Mouse (Mus musculus) C2C12 (cell line): ENCODE results near the gene Tmem273. TPM values are rescaled to one million over a fixed set of nuclear protein-coding genes. Genes with fewer than 3 reads are reported as not detected.

Source experiments
- H3K27me3 ChIP-seq: one replicate; pipeline ENCODE4 v1.6.1; 2011; ENCODE audit not compliant: control insufficient read depth, insufficient read depth, insufficient read length
- H3K36me3 ChIP-seq: one replicate; pipeline ENCODE4 v1.6.1; 2011; ENCODE audit not compliant: control insufficient read depth, insufficient read depth
- H3K4me3 ChIP-seq: one replicate; pipeline ENCODE4 v1.5.1; 2011; ENCODE audit warnings: mild to moderate bottlenecking, control low read depth; ENCODE audit not compliant: poor library complexity, insufficient read depth, severe bottlenecking
- H3K79me2 ChIP-seq: one replicate; pipeline ENCODE4 v1.6.1; 2011; ENCODE audit not compliant: control insufficient read depth, insufficient read depth
- H3K79me3 ChIP-seq: one replicate; pipeline ENCODE4 v1.6.1; 2011; ENCODE audit warnings: low read depth, control low read depth
- H3ac ChIP-seq: one replicate; pipeline ENCODE3; 2011; ENCODE audit warnings: low read depth; ENCODE audit not compliant: control insufficient read depth, insufficient read length
- CEBPB ChIP-seq: IDR thresholded peaks from one replicate; pipeline ENCODE4 v1.6.1; 2011; ENCODE audit warnings: low read depth, mild to moderate bottlenecking, control low read depth, moderate library complexity
- CTCF ChIP-seq: IDR thresholded peaks from one replicate; pipeline ENCODE4 v1.5.1; 2011; ENCODE audit not compliant: control insufficient read depth, insufficient read depth, insufficient read length
- FOSL1 ChIP-seq: IDR thresholded peaks from one replicate; pipeline ENCODE4 v1.8.0; 2011; ENCODE audit warnings: mild to moderate bottlenecking, low read length; ENCODE audit not compliant: poor library complexity, insufficient read depth, severe bottlenecking
- MAX ChIP-seq: IDR thresholded peaks from one replicate; pipeline ENCODE4 v1.6.1; 2011; ENCODE audit warnings: mild to moderate bottlenecking, control low read depth
- MYOD1 ChIP-seq: IDR thresholded peaks from one replicate; pipeline ENCODE4 v1.6.1; 2011; ENCODE audit warnings: low read depth; ENCODE audit not compliant: control insufficient read depth, insufficient read length
- MYOG ChIP-seq: IDR thresholded peaks from one replicate; pipeline ENCODE4 v1.6.1; 2011; ENCODE audit not compliant: control insufficient read depth, insufficient read length; ENCODE audit errors: extremely low read depth
- USF1 ChIP-seq: IDR thresholded peaks from one replicate; pipeline ENCODE4 v1.6.1; 2011; ENCODE audit warnings: low read depth, mild to moderate bottlenecking, control low read depth, moderate library complexity
- polyA plus RNA-seq: library from polyadenylated mRNA; unstranded; fragments of >200 nt; fragmentation: generic; extraction: Trizol; gene quantifications from one replicate; pipeline ENCODE4 v1.2.1, GENCODE M21; 2012; ENCODE audit warnings: missing spikeins

Gene Tmem273
- polyA plus RNA-seq, 1 experiment = 0.05 TPM

GRCm38 (mm10) chr14:32812429-32812828 lies 26.7 kb downstream of the Tmem273 start:
- no peaks in the 10 kb centered on the region for H3K36me3 ChIP-seq
- no peaks in the 10 kb centered on the region for H3K79me3 ChIP-seq
- TF ChIP-seq CTCF = no peak
- no peak for TF ChIP-seq MYOD1
- no peak for TF ChIP-seq CEBPB
- H3ac ChIP-seq = no peak overlapping the region
- peaks cover 41% of the 10 kb centered on the region for H3K27me3 ChIP-seq
- H3K79me2 ChIP-seq = no peaks in the 10 kb centered on the region
- H3K4me3 ChIP-seq = no peak overlapping the region

DNA sequence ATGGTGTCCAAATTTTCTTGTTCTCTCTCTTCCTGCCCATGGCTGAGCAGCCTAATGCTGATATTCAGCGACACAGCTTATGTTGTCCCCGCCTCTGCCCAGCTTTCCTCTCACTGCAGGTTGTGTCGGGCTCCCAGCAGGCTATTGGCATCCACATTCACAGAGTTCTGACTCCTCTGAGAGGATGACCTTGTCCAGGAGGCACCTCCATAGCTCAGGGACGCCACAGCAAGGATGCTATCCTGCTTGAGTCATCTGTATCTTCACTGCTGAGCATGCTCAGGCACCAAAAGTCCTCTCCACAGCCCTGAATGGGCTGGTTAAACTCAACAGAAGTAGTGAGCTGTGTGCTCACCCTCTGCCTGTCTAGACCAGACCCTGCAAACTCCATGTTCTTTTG lies 29.2 kb downstream of the Tmem273 start:
- H3K79me2 ChIP-seq = no peaks in the 10 kb centered on the region
- no peak overlapping the region for H3K4me3 ChIP-seq
- H3K79me3 ChIP-seq = no peaks in the 10 kb centered on the region
- no peaks in the 10 kb centered on the region for H3K36me3 ChIP-seq
- H3K27me3 ChIP-seq = peaks cover 52% of the 10 kb centered on the region
- TF ChIP-seq FOSL1 = no peak
- TF ChIP-seq USF1 = no peak
- TF ChIP-seq CEBPB = no peak
- TF ChIP-seq MAX = no peak
- no peak for TF ChIP-seq MYOG
- no peak for TF ChIP-seq CTCF
- TF ChIP-seq MYOD1 = no peak
- H3ac ChIP-seq = no peak overlapping the region

DNA sequence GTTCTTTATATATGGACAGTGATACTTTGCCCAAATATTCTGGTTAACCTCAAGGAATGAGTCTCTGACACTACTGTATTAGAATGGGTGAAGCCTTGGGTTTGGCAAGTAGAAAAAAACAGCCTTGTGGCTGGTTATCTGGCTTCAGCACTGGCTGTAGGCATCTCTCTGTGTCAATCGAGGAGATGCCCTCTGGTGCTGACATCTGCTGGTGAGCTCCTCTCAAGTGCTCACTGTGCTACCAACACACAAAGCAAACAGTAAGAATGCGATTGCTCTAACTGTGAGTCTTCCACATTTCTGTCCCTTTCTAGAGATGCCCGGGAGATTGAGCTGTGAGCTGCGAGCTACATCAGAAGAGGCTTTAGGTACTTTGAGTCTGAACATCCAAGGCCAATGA lies 30.8 kb downstream of the Tmem273 start:
- Histone ChIP-seq H3ac (no peak overlapping the region), H3K27me3 (peaks cover 50% of the 10 kb centered on the region), H3K36me3 (no peaks in the 10 kb centered on the region), H3K4me3 (no peak overlapping the region), H3K79me2 (no peaks in the 10 kb centered on the region), H3K79me3 (no peaks in the 10 kb centered on the region)
- no peak for TF ChIP-seq CTCF
- TF ChIP-seq USF1 = no peak
- no peak for TF ChIP-seq MAX
- TF ChIP-seq MYOG = no peak
- no peak for TF ChIP-seq FOSL1
- no peak for TF ChIP-seq MYOD1
- no peak for TF ChIP-seq CEBPB

DNA sequence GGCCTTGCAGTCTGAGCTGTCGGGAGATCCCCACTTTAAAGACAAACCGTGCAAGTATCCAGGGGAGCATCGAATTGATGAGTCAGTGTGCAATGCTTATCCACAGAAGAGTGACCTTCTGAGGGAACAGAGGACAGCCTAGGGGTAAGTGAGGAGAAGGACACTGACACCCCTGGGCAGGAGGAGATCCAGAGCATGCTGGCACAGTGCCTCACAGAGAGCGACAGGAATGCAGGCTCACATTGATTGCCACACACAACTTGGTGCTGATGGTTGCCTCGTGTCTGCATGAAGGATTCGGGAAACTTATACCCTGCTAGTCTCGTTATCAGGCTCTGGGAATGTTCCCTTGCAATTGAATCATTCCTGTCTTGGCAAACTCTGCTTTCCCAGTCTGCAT lies 31.5 kb downstream of the Tmem273 start:
- TF ChIP-seq MYOG (no peak), FOSL1 (no peak), MYOD1 (no peak), USF1 (no peak), MAX (no peak), CTCF (no peak), CEBPB (no peak)
- Histone ChIP-seq H3K27me3 (peaks cover 48% of the 10 kb centered on the region), H3K4me3 (no peak overlapping the region), H3K79me2 (no peaks in the 10 kb centered on the region), H3ac (no peak overlapping the region), H3K36me3 (no peaks in the 10 kb centered on the region), H3K79me3 (no peaks in the 10 kb centered on the region)

GRCm38 (mm10) chr14:32819297-32819696 lies 33.5 kb downstream of the Tmem273 start:
- no peak overlapping the region for H3K4me3 ChIP-seq
- H3K36me3 ChIP-seq = no peaks in the 10 kb centered on the region
- no peak for TF ChIP-seq MYOD1
- TF ChIP-seq CTCF = no peak
- no peak for TF ChIP-seq MAX
- no peak for TF ChIP-seq CEBPB
- TF ChIP-seq FOSL1 = no peak
- no peak for TF ChIP-seq USF1
- TF ChIP-seq MYOG = no peak
- peaks cover 40% of the 10 kb centered on the region for H3K27me3 ChIP-seq
- H3K79me2 ChIP-seq = no peaks in the 10 kb centered on the region
- no peaks in the 10 kb centered on the region for H3K79me3 ChIP-seq
- H3ac ChIP-seq = no peak overlapping the region

DNA sequence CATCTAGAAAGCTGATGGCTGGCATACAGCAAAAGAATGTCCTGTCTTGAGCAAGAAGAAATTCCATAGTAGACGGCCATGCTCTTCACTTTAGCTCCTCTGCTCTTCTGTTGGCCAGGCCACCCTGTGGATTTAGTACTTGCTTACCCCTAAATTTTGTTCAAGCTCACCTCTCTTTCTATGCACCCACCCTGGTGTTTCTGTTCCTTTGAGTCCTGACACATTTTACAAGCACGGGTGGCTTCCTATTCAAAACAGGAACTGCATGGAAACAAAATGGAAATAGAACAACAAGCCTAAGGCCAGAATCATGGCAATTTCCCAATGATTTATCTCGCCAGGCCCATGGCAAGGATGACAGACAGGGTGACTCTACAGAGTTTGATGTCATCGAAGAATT lies 37.0 kb downstream of the Tmem273 start:
- Histone ChIP-seq H3ac (no peak overlapping the region), H3K4me3 (no peak overlapping the region), H3K36me3 (no peaks in the 10 kb centered on the region), H3K27me3 (peaks cover 41% of the 10 kb centered on the region), H3K79me3 (no peaks in the 10 kb centered on the region), H3K79me2 (no peaks in the 10 kb centered on the region)
- no peak for TF ChIP-seq MYOD1
- no peak for TF ChIP-seq MAX
- no peak for TF ChIP-seq FOSL1
